Mouse (Mus musculus): ENCODE results near the gene Ranbp6. TPM values are rescaled to one million over a fixed set of nuclear protein-coding genes. Genes with fewer than 3 reads are reported as not detected.
A peak's percentile ranks its signal among the peaks of the same experiment; 100 is the strongest.

The Ranbp6 gene
- 9.7 and 9.9 TPM in 2 replicates for polyA plus RNA-seq (2016; fragmentation: Nextera tagmentation; extraction: Ambion mirVana)

- H3K36me3 ChIP-seq, result peaks cover 28% of the 10 kb centered on the region
- peaks cover 24% of the 10 kb centered on the region for H3K4me1 ChIP-seq
- H3K27me3 ChIP-seq (replicated peaks), result no peaks in the 10 kb centered on the region
- ATAC-seq, result peak; percentile 98
- no peaks in the 10 kb centered on the region for H3K9me3 ChIP-seq (replicated peaks)
- H3K4me3 ChIP-seq, result peak within 1 kb of the TSS; percentile 77
- peak within 1 kb of the TSS; percentile 74 for H3K9ac ChIP-seq
- H3K4me2 ChIP-seq, result peak within 1 kb of the TSS; percentile 83
- 1% methylated on average over 47 of the region's 47 CpGs for WGBS (ENCODE audit: insufficient replicate concordance)
- peak within 1 kb of the TSS; percentile 34; the same call in 1 of the 2 replicates for H3K27ac ChIP-seq
Measured at GRCm38 (mm10) chr19:29812581-29813460, at the start of gene Ranbp6. Gene Ranbp6 (minus strand): TSS chr19:29812974.

GRCm38 (mm10) chr19:29860816-29861215 lies 48.0 kb upstream of the Ranbp6 start:
- 67% methylated on average over 4 of the region's 4 CpGs for WGBS (ENCODE audit: insufficient replicate concordance)
- Histone ChIP-seq H3K4me3 (no peak overlapping the region), H3K9me3 (replicated peaks) (no peaks in the 10 kb centered on the region), H3K4me2 (no peak overlapping the region), H3K27me3 (replicated peaks) (no peaks in the 10 kb centered on the region), H3K27ac (no peak overlapping the region), H3K36me3 (no peaks in the 10 kb centered on the region), H3K4me1 (no peaks in the 10 kb centered on the region), H3K9ac (no peak overlapping the region)
- ATAC-seq, result no peak

- H3K9ac ChIP-seq, result no peak overlapping the region
- no peak overlapping the region for H3K4me3 ChIP-seq
- ATAC-seq, result no peak
- H3K9me3 ChIP-seq (replicated peaks), result no peaks in the 10 kb centered on the region
- H3K27ac ChIP-seq, result no peak overlapping the region
- WGBS (ENCODE audit: insufficient replicate concordance), result 72% methylated on average over 5 of the region's 5 CpGs
- no peak overlapping the region for H3K4me2 ChIP-seq
- H3K4me1 ChIP-seq, result no peaks in the 10 kb centered on the region
- H3K27me3 ChIP-seq (replicated peaks), result no peaks in the 10 kb centered on the region
- H3K36me3 ChIP-seq, result no peaks in the 10 kb centered on the region
Measured at GRCm38 (mm10) chr19:29857267-29857666, 44.5 kb upstream of the Ranbp6 start.

- Histone ChIP-seq H3K27me3 (replicated peaks) (0 out of 2 replicates have a peak, but pooled peaks cover 5% of the 10 kb centered on the region), H3K4me1 (no peaks in the 10 kb centered on the region), H3K9me3 (replicated peaks) (no peaks in the 10 kb centered on the region), H3K4me2 (no peak overlapping the region), H3K9ac (no peak overlapping the region), H3K36me3 (no peaks in the 10 kb centered on the region), H3K27ac (no peak overlapping the region), H3K4me3 (no peak overlapping the region)
- ATAC-seq, result no peak
- WGBS (ENCODE audit: insufficient replicate concordance), result 71% methylated on average over 5 of the region's 5 CpGs
Measured at GRCm38 (mm10) chr19:29853711-29854110, 40.9 kb upstream of the Ranbp6 start.

GRCm38 (mm10) chr19:29851036-29851690 lies 38.4 kb upstream of the Ranbp6 start:
- 39% methylated on average over 12 of the region's 12 CpGs for WGBS (ENCODE audit: insufficient replicate concordance)
- H3K27ac ChIP-seq, result no peak overlapping the region
- no peak overlapping the region for H3K4me3 ChIP-seq
- no peaks in the 10 kb centered on the region for H3K9me3 ChIP-seq (replicated peaks)
- no peak overlapping the region for H3K9ac ChIP-seq
- 0 out of 2 replicates have a peak, but pooled peaks cover 5% of the 10 kb centered on the region for H3K27me3 ChIP-seq (replicated peaks)
- ATAC-seq, result no peak
- no peaks in the 10 kb centered on the region for H3K36me3 ChIP-seq
- H3K4me1 ChIP-seq, result no peaks in the 10 kb centered on the region
- no peak overlapping the region for H3K4me2 ChIP-seq

- H3K4me2 ChIP-seq, result no peak overlapping the region
- no peak overlapping the region for H3K4me3 ChIP-seq
- no peaks in the 10 kb centered on the region for H3K36me3 ChIP-seq
- no peak for ATAC-seq
- H3K27me3 ChIP-seq (replicated peaks), result 0 out of 2 replicates have a peak, but pooled peaks cover 5% of the 10 kb centered on the region
- H3K9me3 ChIP-seq (replicated peaks), result no peaks in the 10 kb centered on the region
- H3K9ac ChIP-seq, result no peak overlapping the region
- H3K4me1 ChIP-seq, result no peaks in the 10 kb centered on the region
- 69% methylated on average over 11 of the region's 11 CpGs for WGBS (ENCODE audit: insufficient replicate concordance)
- no peak overlapping the region for H3K27ac ChIP-seq
Measured at GRCm38 (mm10) chr19:29849924-29850551, 37.3 kb upstream of the Ranbp6 start.

GRCm38 (mm10) chr19:29844036-29844661 lies 31.4 kb upstream of the Ranbp6 start:
- WGBS (ENCODE audit: insufficient replicate concordance), result 63% methylated on average over 12 of the region's 12 CpGs
- no peaks in the 10 kb centered on the region for H3K9me3 ChIP-seq (replicated peaks)
- H3K36me3 ChIP-seq, result no peaks in the 10 kb centered on the region
- H3K27ac ChIP-seq, result no peak overlapping the region
- no peak for ATAC-seq
- H3K4me3 ChIP-seq, result no peak overlapping the region
- H3K4me2 ChIP-seq, result no peak overlapping the region
- H3K4me1 ChIP-seq, result no peaks in the 10 kb centered on the region
- no peak overlapping the region for H3K9ac ChIP-seq
- H3K27me3 ChIP-seq (replicated peaks), result no peaks in the 10 kb centered on the region

- no peaks in the 10 kb centered on the region for H3K27me3 ChIP-seq (replicated peaks)
- no peak overlapping the region for H3K4me2 ChIP-seq
- H3K9me3 ChIP-seq (replicated peaks), result no peaks in the 10 kb centered on the region
- H3K36me3 ChIP-seq, result no peaks in the 10 kb centered on the region
- no peak overlapping the region for H3K4me3 ChIP-seq
- ATAC-seq, result no peak
- WGBS (ENCODE audit: insufficient replicate concordance), result 52% methylated on average over 5 of the region's 5 CpGs
- no peaks in the 10 kb centered on the region for H3K4me1 ChIP-seq
- no peak overlapping the region for H3K27ac ChIP-seq
- H3K9ac ChIP-seq, result no peak overlapping the region
Measured at GRCm38 (mm10) chr19:29843641-29844035, 30.9 kb upstream of the Ranbp6 start.

- H3K27me3 ChIP-seq (replicated peaks), result no peaks in the 10 kb centered on the region
- no peak overlapping the region for H3K27ac ChIP-seq
- H3K4me3 ChIP-seq, result no peak overlapping the region
- no peaks in the 10 kb centered on the region for H3K36me3 ChIP-seq
- 65% methylated on average over 8 of the region's 8 CpGs for WGBS (ENCODE audit: insufficient replicate concordance)
- no peak overlapping the region for H3K9ac ChIP-seq
- no peaks in the 10 kb centered on the region for H3K9me3 ChIP-seq (replicated peaks)
- no peaks in the 10 kb centered on the region for H3K4me1 ChIP-seq
- no peak for ATAC-seq
- H3K4me2 ChIP-seq, result no peak overlapping the region
Measured at GRCm38 (mm10) chr19:29842973-29843372, 30.2 kb upstream of the Ranbp6 start.

- no peak overlapping the region for H3K4me2 ChIP-seq
- H3K9ac ChIP-seq, result no peak overlapping the region
- H3K4me1 ChIP-seq, result no peaks in the 10 kb centered on the region
- H3K4me3 ChIP-seq, result no peak overlapping the region
- 79% methylated on average over 4 of the region's 4 CpGs for WGBS (ENCODE audit: insufficient replicate concordance)
- no peaks in the 10 kb centered on the region for H3K9me3 ChIP-seq (replicated peaks)
- no peak overlapping the region for H3K27ac ChIP-seq
- no peaks in the 10 kb centered on the region for H3K36me3 ChIP-seq
- H3K27me3 ChIP-seq (replicated peaks), result no peaks in the 10 kb centered on the region
- no peak for ATAC-seq
Measured at GRCm38 (mm10) chr19:29840642-29841041, 27.9 kb upstream of the Ranbp6 start.

GRCm38 (mm10) chr19:29838636-29839135 lies 25.9 kb upstream of the Ranbp6 start:
- Histone ChIP-seq H3K4me1 (no peaks in the 10 kb centered on the region), H3K9me3 (replicated peaks) (no peaks in the 10 kb centered on the region), H3K27ac (no peak overlapping the region), H3K27me3 (replicated peaks) (no peaks in the 10 kb centered on the region), H3K4me2 (no peak overlapping the region), H3K9ac (no peak overlapping the region), H3K36me3 (no peaks in the 10 kb centered on the region), H3K4me3 (no peak overlapping the region)
- ATAC-seq, result no peak
- 51% methylated on average over 3 of the region's 3 CpGs for WGBS (ENCODE audit: insufficient replicate concordance)
